Mouse (Mus musculus) heart, adult 2 months (tissue): Measurements from ENCODE around the gene Hamp2. TPM values are rescaled to one million over a fixed set of nuclear protein-coding genes. Genes with fewer than 3 reads are reported as not detected.
A peak's percentile ranks its signal among the peaks of the same experiment; 100 is the strongest.

Experiments used
- DNase-seq, 2 experiments: peaks; one replicate each; pipeline ENCODE4 v3.0.0; 2021
- H3K27ac ChIP-seq: fragments of 200-600 bp; 2 replicates; pipeline ENCODE4 v1.8.1; 2022
- H3K27me3 ChIP-seq: fragments of 200-500 bp; 2 replicates; pipeline ENCODE4 v1.6.1; 2012; ENCODE audit warnings: mild to moderate bottlenecking, low read length, inconsistent platforms, mixed read lengths; ENCODE audit not compliant: control insufficient read depth, insufficient read depth
- H3K36me3 ChIP-seq: fragments of 200-500 bp; 2 replicates; pipeline ENCODE4 v1.6.1; 2012; ENCODE audit warnings: low read length, inconsistent platforms; ENCODE audit not compliant: control insufficient read depth, insufficient read depth
- H3K4me1 ChIP-seq: fragments of 200-500 bp; 2 replicates; pipeline ENCODE4 v1.6.1; 2011; ENCODE audit warnings: low read length; ENCODE audit not compliant: control insufficient read depth, insufficient read depth
- H3K4me3 ChIP-seq: fragments of 200-600 bp; 2 replicates; pipeline ENCODE4 v1.8.1; 2022
- H3K79me2 ChIP-seq: fragments of 200-500 bp; replicated peaks from 2 replicates; pipeline ENCODE4 v1.6.1; 2012; ENCODE audit warnings: mild to moderate bottlenecking, inconsistent platforms, low read length, moderate library complexity, mixed read lengths; ENCODE audit not compliant: control insufficient read depth, insufficient read depth
- H3K9ac ChIP-seq: fragments of 200-500 bp; 2 replicates; pipeline ENCODE4 v1.6.1; 2012; ENCODE audit warnings: low read depth, mild to moderate bottlenecking, control low read depth, inconsistent platforms, low read length, mixed read lengths
- CTCF ChIP-seq: fragments of 200-600 bp; IDR thresholded peaks from 2 replicates; pipeline ENCODE4 v1.8.1; 2022; ENCODE audit warnings: antibody characterized with exemption, mild to moderate bottlenecking, moderate library complexity
- EP300 ChIP-seq: fragments of 200-500 bp; IDR thresholded peaks from 2 replicates; pipeline ENCODE4 v1.6.1; 2011; ENCODE audit warnings: low read depth, low read length, control low read depth; ENCODE audit not compliant: insufficient read depth
- POLR2A ChIP-seq: fragments of 200-500 bp; IDR thresholded peaks from 2 replicates; pipeline ENCODE4 v1.6.1; 2011; ENCODE audit warnings: mild to moderate bottlenecking, low read depth, low read length, control low read depth; ENCODE audit not compliant: insufficient read depth
- WGBS: fragments of 180-500 bp; shearing (Covaris S2); methylation state at CpG from one replicate; pipeline ENCODE4 v1.1.7; 2018; 5-methylcytosine and 5-hydroxymethylcytosine counted together
- intact Hi-C: fragments of 180-260 bp; cut with DNase I; formaldehyde crosslinking; loops from one replicate; pipeline ENCODE4 v1.15.1; 2025
- polyA plus RNA-seq: library from polyadenylated mRNA; depleted of rRNA; stranded (reverse); fragments of >200 nt; gene quantifications from 2 replicates; pipeline ENCODE4 v1.2.3, GENCODE M21; 2012
- total RNA-seq, 2 experiments: library from RNA; stranded (reverse); gene quantifications; 2 replicates each; pipeline ENCODE4 v1.2.3; 2021

Hamp2 gene
- total and polyA plus RNA-seq, 3 experiments, result 2.1 to 4.5 (median 2.8) TPM

DNA sequence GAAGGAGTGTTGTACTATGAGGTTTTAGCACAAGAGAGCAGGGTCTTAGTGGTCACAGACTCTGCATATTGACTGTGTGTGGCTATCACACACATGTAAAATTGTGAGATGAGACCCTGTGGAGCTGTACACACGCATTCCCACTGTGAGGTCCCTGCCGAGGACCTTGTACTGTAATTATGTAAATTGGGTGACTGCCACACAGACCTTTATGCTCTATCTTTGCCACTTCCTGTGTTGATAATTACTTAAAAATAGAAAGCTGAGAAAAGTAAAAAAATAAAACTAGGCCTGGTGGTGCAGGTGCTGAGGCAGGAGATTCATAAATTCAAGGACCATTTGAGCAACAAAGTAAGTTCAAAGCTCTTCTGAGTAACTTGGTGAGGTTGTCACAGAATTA is 33.8 kb downstream of the Hamp2 start:
- no peaks in the 10 kb centered on the region for H3K36me3 ChIP-seq
- DNase-seq, result no peak
- no peak overlapping the region for H3K4me3 ChIP-seq
- intact Hi-C loops, result no loop called here
- H3K79me2 ChIP-seq, result no peaks in the 10 kb centered on the region
- no peak overlapping the region for H3K9ac ChIP-seq
- H3K27me3 ChIP-seq, result no peaks in the 10 kb centered on the region
- 14% methylated on average over 2 of the region's 2 CpGs for WGBS
- H3K4me1 ChIP-seq, result no peaks in the 10 kb centered on the region
- TF ChIP-seq POLR2A (no peak), CTCF (no peak), EP300 (no peak)
- H3K27ac ChIP-seq, result no peak overlapping the region

- intact Hi-C loops, result no loop called here
- DNase-seq, result no peak
Measured at GRCm38 (mm10) chr7:30888786-30889185, 35.7 kb downstream of the Hamp2 start.

DNA sequence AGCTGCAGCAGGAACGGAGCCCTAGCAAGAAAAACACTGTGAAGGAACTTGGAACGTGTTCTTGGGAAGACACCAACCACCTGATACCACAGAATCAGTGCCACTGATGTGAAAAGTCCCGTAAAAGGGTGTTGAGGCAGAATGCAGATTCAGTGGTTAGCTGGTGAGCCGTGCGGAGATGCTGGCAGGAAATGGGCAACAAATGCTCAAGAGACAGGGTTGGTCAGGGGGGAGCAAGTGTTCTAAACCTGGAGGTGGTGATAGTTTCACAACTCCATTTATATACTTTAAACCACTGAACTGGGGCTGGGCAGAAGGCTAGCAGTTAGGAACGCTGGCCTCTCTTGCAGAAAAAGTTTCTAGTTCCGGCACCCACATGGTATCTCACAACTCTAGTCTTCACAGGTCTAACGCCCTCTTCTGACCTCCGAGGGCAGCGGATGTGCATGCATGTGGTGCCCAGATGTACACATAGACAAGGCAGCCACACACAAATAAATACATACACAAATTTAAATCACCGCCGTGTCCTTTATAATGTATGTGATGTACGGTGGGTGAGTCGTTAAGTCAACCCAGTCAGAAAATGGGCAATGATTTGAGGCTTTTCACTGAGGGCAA is 36.8 kb downstream of the Hamp2 start:
- Histone ChIP-seq H3K27ac (no peak overlapping the region), H3K9ac (no peak overlapping the region), H3K4me1 (no peaks in the 10 kb centered on the region), H3K36me3 (no peaks in the 10 kb centered on the region), H3K27me3 (no peaks in the 10 kb centered on the region), H3K79me2 (no peaks in the 10 kb centered on the region), H3K4me3 (no peak overlapping the region)
- TF ChIP-seq CTCF, result no peak
- no peak for TF ChIP-seq EP300
- no peak for TF ChIP-seq POLR2A
- 75% methylated on average over 14 of the region's 14 CpGs for WGBS
- intact Hi-C loops, result no loop called here
- peak in 1 of 2 experiments; percentile 47 for DNase-seq

More at GRCm38 (mm10) chr7:30888786-30889185, 35.7 kb downstream of the Hamp2 start:
- no peaks in the 10 kb centered on the region for H3K36me3 ChIP-seq
- H3K4me1 ChIP-seq, result no peaks in the 10 kb centered on the region
- WGBS, result 75% methylated on average over 7 of the region's 7 CpGs
- H3K27ac ChIP-seq, result no peak overlapping the region
- H3K9ac ChIP-seq, result no peak overlapping the region
- TF ChIP-seq CTCF, result no peak
- no peak overlapping the region for H3K4me3 ChIP-seq
- no peaks in the 10 kb centered on the region for H3K27me3 ChIP-seq
- no peaks in the 10 kb centered on the region for H3K79me2 ChIP-seq

DNA sequence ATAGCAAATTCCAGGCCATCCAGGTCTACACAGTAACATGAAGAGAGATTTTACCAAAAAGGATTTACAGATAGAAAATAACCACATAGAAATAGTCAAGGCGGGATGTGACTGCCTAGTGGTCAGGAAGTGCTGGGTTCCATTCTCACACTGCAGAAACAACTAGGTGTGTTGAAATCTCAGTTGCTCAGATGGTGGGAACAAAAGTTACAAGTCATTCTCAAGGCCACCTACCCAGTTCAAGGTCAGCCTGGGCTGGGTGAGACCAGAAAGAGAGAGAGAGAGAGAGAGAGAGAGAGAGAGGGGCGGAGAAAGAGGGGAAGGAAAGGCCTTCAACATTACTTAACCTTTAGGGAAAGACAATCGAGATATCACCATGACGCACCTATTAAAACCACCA is 37.6 kb downstream of the Hamp2 start:
- Histone ChIP-seq H3K4me3 (no peak overlapping the region), H3K4me1 (no peaks in the 10 kb centered on the region), H3K36me3 (no peaks in the 10 kb centered on the region), H3K27me3 (no peaks in the 10 kb centered on the region), H3K79me2 (no peaks in the 10 kb centered on the region), H3K27ac (no peak overlapping the region), H3K9ac (no peak overlapping the region)
- WGBS, result 76% methylated on average over 4 of the region's 4 CpGs
- no peak for DNase-seq
- intact Hi-C loops, result no loop called here
- TF ChIP-seq CTCF, result no peak
- TF ChIP-seq POLR2A, result no peak
- no peak for TF ChIP-seq EP300

DNA sequence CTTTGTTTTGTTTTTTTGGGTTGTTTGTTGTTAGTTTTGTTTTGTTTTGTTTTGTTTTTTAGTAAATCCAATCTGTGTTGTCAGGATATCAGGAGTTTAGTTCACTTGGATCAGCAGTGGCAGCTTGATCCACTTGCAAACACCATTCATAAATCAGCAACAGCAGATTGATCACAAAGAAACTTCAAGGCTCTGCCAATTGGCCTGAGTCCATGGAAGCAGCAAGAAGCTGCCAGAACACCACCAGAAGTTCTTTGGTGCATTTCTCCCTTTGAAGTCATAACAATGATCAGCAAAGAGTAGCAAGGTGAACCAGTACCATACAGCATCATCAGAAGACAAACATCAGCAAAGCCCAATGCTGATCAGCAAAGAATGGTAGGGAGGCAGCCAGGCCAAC is 40.4 kb downstream of the Hamp2 start:
- TF ChIP-seq POLR2A, result no peak
- TF ChIP-seq CTCF, result no peak
- TF ChIP-seq EP300, result no peak
- no peaks in the 10 kb centered on the region for H3K27me3 ChIP-seq
- intact Hi-C loops, result no loop called here
- H3K4me3 ChIP-seq, result no peak overlapping the region
- H3K36me3 ChIP-seq, result no peaks in the 10 kb centered on the region
- no peaks in the 10 kb centered on the region for H3K4me1 ChIP-seq
- no peak for DNase-seq
- no peak overlapping the region for H3K9ac ChIP-seq
- H3K27ac ChIP-seq, result no peak overlapping the region
- no peaks in the 10 kb centered on the region for H3K79me2 ChIP-seq

DNA sequence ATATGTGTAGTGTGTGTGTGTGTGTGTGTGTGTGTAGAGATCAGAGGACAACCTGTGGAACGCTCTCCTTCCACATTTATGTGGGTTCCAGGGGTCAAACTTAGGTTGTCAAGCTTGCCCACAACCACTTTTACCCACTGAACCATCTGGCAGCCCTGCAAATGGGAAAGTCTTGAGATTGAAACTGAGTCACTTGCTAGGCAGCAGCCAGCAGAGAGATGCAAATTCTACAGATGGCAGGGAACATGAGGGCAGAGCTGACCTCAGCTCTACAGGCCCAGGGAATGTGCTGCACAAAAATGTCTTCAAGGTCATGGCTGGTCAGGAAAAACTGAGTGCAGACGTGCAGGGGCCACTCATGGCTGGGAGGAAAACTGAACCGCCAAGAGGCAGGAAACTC is 43.1 kb downstream of the Hamp2 start:
- Histone ChIP-seq H3K36me3 (no peaks in the 10 kb centered on the region), H3K4me1 (no peaks in the 10 kb centered on the region), H3K9ac (no peak overlapping the region), H3K4me3 (no peak overlapping the region), H3K79me2 (no peaks in the 10 kb centered on the region), H3K27me3 (no peaks in the 10 kb centered on the region), H3K27ac (no peak overlapping the region)
- TF ChIP-seq CTCF (no peak), EP300 (no peak), POLR2A (no peak)
- DNase-seq, result no peak
- 72% methylated on average over 3 of the region's 3 CpGs for WGBS
- intact Hi-C loops, result no loop called here
